Comparison of ENCODE assay signal across 15 mouse cellular contexts in genomic region chr8:109311484-109312210, GRCm38 (mm10).
A peak's percentile ranks its signal among the peaks of the same experiment; 100 is the strongest.
DNase-seq lines count a peak whose midpoint lies in the region; ATAC-seq and TF ChIP-seq lines count a peak whose summit lies in the region.
"Had no signal": no experiment of that assay in that cellular context is flagged by ENCODE, and none has a peak within 500 bp of the region (broad histone marks: within the 10 kb centered on the region; RNA-seq: fewer than 3 reads in every experiment).

No protein-coding gene starts in this region.

- peak; percentile 69 for ATAC-seq in forebrain, embryonic 12.5 days (ENCODE audit: low FRiP score)
- no peak for ATAC-seq in hindbrain, postnatal 0 days
- no peak for ATAC-seq in midbrain, postnatal 0 days (ENCODE audit: low FRiP score)
- ATAC-seq: inflammation-experienced regulatory T-cells, adult 6 months had no signal

- H3K9ac ChIP-seq in forebrain, embryonic 12.5 days, result no peak overlapping the region
- H3K9ac ChIP-seq in hindbrain, postnatal 0 days (replicated peaks; ENCODE audit: low read length), result peak overlapping the region; percentile 7; the same call in 1 of the 2 replicates
- 0 out of 2 replicates have a peak overlapping the region, but pooled peaks have one; percentile 2 for H3K9ac ChIP-seq in midbrain, postnatal 0 days (replicated peaks; ENCODE audit: low read length, poor library complexity, severe bottlenecking)
- H3K9ac ChIP-seq: embryonic facial prominence, embryonic 15.5 days had no signal

- intact Hi-C loops in heart, postnatal 25 days (cut with DNase I), result no loop called here

- H3K4me3 ChIP-seq in forebrain, embryonic 12.5 days (replicated peaks), result no peak overlapping the region
- H3K4me3 ChIP-seq in hindbrain, postnatal 0 days (ENCODE audit: low read length), result no peak overlapping the region
- no peak overlapping the region for H3K4me3 ChIP-seq in midbrain, postnatal 0 days (ENCODE audit: low read depth, low read length)
- H3K4me3 ChIP-seq: embryonic facial prominence, embryonic 15.5 days had no signal

- H3K4me1 ChIP-seq in forebrain, embryonic 12.5 days, result peaks cover 37% of the 10 kb centered on the region
- H3K4me1 ChIP-seq in hindbrain, postnatal 0 days (ENCODE audit: insufficient read depth, low read length), result no peaks in the 10 kb centered on the region; the same call in 1 of the 2 replicates
- H3K4me1 ChIP-seq in midbrain, postnatal 0 days (ENCODE audit: insufficient read depth, low read length), result peaks cover 3% of the 10 kb centered on the region; the same call in 1 of the 2 replicates
- H3K4me1 ChIP-seq: embryonic facial prominence, embryonic 15.5 days had no signal

- TF ChIP-seq CTCF in hindbrain, postnatal 0 days (IDR thresholded peaks at IDR 0.05; ENCODE audit: low read depth), result no peak
- TF ChIP-seq CTCF in midbrain, postnatal 0 days (IDR thresholded peaks at IDR 0.05), result no peak

- 0 out of 2 replicates have a peak, but pooled peaks cover 7% of the 10 kb centered on the region for H3K9me3 ChIP-seq in forebrain, embryonic 12.5 days
- H3K9me3 ChIP-seq in hindbrain, postnatal 0 days (ENCODE audit: low read length), result no peaks in the 10 kb centered on the region
- H3K9me3 ChIP-seq in midbrain, postnatal 0 days (ENCODE audit: low read length), result no peaks in the 10 kb centered on the region
- H3K9me3 ChIP-seq: embryonic facial prominence, embryonic 15.5 days had no signal

- peak overlapping the region; percentile 81 for H3K27ac ChIP-seq in forebrain, embryonic 12.5 days
- H3K27ac ChIP-seq in hindbrain, postnatal 0 days, result peak overlapping the region; percentile 27; the same call in 1 of the 2 replicates
- H3K27ac ChIP-seq in midbrain, postnatal 0 days (ENCODE audit: low read depth, low read length), result peak overlapping the region; percentile 63; the same call in 1 of the 2 replicates
- H3K27ac ChIP-seq: embryonic facial prominence, embryonic 15.5 days had no signal

- no peaks in the 10 kb centered on the region for H3K36me3 ChIP-seq in forebrain, embryonic 12.5 days (replicated peaks)
- no peaks in the 10 kb centered on the region for H3K36me3 ChIP-seq in hindbrain, postnatal 0 days (ENCODE audit: insufficient read depth, low read length)
- H3K36me3 ChIP-seq in midbrain, postnatal 0 days (ENCODE audit: insufficient read depth, low read length), result no peaks in the 10 kb centered on the region
- H3K36me3 ChIP-seq: embryonic facial prominence, embryonic 15.5 days had no signal

- peak overlapping the region; percentile 44 for H3K4me2 ChIP-seq in forebrain, embryonic 12.5 days
- peak overlapping the region; percentile 34 for H3K4me2 ChIP-seq in hindbrain, postnatal 0 days (ENCODE audit: low read depth, low read length)
- peak overlapping the region; percentile 15; the same call in 1 of the 2 replicates for H3K4me2 ChIP-seq in midbrain, postnatal 0 days (ENCODE audit: low read depth, low read length, poor library complexity, severe bottlenecking)
- H3K4me2 ChIP-seq: embryonic facial prominence, embryonic 15.5 days; heart, embryonic 11.5 days had no signal

- H3K27me3 ChIP-seq in forebrain, embryonic 12.5 days, result peaks cover 3% of the 10 kb centered on the region; the same call in 1 of the 2 replicates
- no peaks in the 10 kb centered on the region for H3K27me3 ChIP-seq in hindbrain, postnatal 0 days (ENCODE audit: insufficient read depth, low read length)
- no peaks in the 10 kb centered on the region for H3K27me3 ChIP-seq in midbrain, postnatal 0 days (ENCODE audit: insufficient read depth, low read length)

- 19% methylated on average over 17 of the region's 17 CpGs for WGBS in forebrain, embryonic 12.5 days
- WGBS in hindbrain, postnatal 0 days, result 15% methylated on average over 17 of the region's 17 CpGs
- WGBS in midbrain, postnatal 0 days, result 18% methylated on average over 17 of the region's 17 CpGs

- DNase-seq in heart, adult 11 months, result peak; percentile 44
- DNase-seq in heart, postnatal 25 days (ENCODE audit: low spot score), result no peak
- DNase-seq in hindbrain, postnatal 0 days (ENCODE audit: low spot score), result peak; percentile 43
- peak; percentile 33 for DNase-seq in midbrain, postnatal 0 days (ENCODE audit: low spot score)
- DNase-seq in B cell, adult 2 months, result no peak
- DNase-seq in thymus, postnatal 4 days, result no peak
- DNase-seq in urinary bladder, postnatal 4 days (ENCODE audit: low spot score in 2 of 2), result no peak
- DNase-seq: adrenal gland, postnatal 25 days; cerebellum, adult 18-20 months; lung, postnatal 36 days; thymus, adult 18-20 months had no signal

Comparison
In these comparisons a context has a peak if more than half of its experiments do, and no peak if none do; other contexts are left out.
1. DNase-seq: peak in heart, adult 11 months (single experiment), hindbrain, postnatal 0 days (single experiment) and midbrain, postnatal 0 days (single experiment); none in heart, postnatal 25 days (single experiment), B cell, adult 2 months (0 of 2), thymus, postnatal 4 days (single experiment) and urinary bladder, postnatal 4 days (0 of 2).
2. H3K27ac ChIP-seq: peak in every context shown above with its lines; median percentile 81 in forebrain, embryonic 12.5 days; 63 in midbrain, postnatal 0 days; 27 in hindbrain, postnatal 0 days.
3. Peak in every context shown above with its lines, with median percentiles within 50 percentile points of each other: H3K4me2 ChIP-seq.